Mouse (Mus musculus) MEL-GATA-1-ER (cell line): ENCODE results near the gene Dnase1l3.
"Not testable (repeated sequence)": the region's sequence is repeated elsewhere in the genome, so short reads cannot be mapped to it uniquely, and the experiment has no call there.

Experiments used
- DNase-seq: peaks from one replicate; pipeline ENCODE4 v3.0.0-alpha.2; 2012; ENCODE audit warnings: low read depth; ENCODE audit errors: extremely low read depth

Gene Dnase1l3

DNA sequence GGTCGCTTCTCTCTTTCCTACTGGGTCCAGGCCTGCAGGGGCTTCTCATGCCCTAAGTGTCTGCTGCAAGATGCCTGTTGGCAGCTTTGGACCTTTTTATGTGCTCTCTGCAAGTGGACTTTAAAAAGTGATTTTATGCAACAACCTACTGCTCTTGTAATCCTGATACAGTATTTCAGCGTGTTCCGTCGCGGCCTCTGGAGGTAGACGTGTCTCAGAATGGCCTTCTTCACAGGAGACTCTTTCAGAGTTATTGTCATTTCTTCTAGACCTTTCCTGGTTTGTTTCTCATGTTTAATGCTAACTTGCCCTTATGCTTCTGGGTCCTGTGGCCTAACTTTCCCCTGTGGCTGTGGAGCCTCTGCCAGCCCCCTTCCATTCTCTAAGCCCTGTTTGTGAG is 21.4 kb upstream of the Dnase1l3 start:
- DNase-seq = no peak

- DNase-seq = no peak
Measured at GRCm38 (mm10) chr14:8011938-8012337, 17.6 kb upstream of the Dnase1l3 start.

- no peak for DNase-seq
Measured at GRCm38 (mm10) chr14:8011297-8011696, 16.9 kb upstream of the Dnase1l3 start.

DNA sequence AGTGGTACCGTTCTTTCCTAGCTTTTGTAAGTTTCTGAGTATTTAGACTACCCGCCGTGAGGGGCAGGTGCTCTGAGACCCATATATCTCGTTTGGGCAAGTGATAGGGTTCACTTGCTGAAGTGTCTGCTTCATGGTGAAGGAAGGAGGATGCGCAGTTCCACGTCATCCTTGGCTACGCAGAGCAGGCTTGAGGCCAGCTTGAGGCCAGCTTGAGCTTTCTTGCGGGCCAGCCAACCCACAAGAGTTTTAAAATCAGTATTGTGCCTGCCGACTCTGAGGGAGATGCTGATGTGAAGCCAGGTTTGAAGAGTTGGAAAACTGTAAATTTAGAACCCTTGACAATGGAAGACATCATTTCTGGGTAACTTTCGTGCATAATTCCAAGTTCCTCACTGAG is 13.6 kb upstream of the Dnase1l3 start:
- no peak for DNase-seq

DNA sequence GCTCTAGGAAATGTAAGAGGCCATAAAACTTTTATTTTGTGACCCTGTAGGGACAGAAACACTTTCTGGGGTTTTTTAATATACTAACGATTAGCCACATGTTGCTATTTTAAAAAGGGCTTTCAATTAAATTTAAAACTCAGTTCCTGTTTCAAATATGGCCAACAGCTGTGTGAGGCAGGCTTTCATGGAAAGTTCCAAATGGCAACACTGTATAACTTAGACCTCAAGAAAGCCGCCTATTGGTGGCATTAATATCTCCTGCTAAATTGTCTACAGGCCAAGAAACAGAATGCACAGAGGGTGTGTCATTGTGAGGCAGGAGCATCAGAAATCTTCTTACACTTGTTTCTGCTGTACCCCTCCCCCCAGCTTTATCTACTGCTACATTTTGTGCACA is 13.1 kb upstream of the Dnase1l3 start:
- DNase-seq = no peak

- no peak for DNase-seq
Measured at GRCm38 (mm10) chr14:8007084-8007483, 12.7 kb upstream of the Dnase1l3 start.

- DNase-seq = not testable (repeated sequence)
Measured at GRCm38 (mm10) chr14:8006061-8006460, 11.7 kb upstream of the Dnase1l3 start.

DNA sequence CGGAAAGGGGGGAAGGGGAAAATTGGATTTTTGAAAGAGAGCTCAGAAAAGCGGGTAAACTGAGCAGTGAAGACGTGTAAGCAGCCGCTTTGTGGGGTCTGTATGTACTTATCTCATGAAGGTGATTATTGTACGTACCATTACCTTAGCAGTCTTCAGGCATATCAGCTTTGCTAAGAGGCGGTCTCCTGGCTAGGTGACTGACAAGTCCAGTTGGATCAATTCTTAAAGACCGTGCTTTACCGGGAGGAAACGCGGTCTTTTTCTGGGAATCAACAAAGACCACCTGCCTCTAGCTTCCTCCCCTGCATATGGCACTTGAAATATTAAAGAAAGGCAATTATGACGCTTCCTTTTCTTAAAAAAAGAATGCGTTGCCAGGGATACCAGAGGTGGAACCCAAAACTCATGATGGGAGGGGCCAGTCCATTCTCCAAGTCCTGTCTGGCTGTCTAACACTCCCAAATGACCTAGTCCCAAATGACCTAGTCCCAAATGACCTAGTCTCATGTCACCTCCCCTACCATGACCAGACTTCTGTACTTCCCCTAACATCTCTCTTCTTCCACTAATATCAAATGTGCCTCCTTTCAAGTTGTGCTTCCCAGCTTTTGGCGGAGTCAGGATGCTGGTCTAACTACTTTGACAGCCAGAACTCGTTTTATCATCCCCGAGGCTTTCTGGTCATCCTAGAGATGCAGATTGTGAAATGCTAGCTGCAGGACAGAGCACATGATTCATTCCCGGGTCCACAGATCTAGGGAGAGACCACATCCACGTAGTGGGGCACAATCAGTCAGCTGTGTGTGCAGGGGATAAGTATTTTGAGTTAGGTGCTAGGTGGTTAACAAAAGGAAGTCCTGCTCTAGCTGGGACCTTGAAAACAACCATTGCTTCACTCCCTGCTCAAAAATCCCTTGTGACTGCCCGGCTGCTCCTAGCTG is 9.6 kb upstream of the Dnase1l3 start:
- DNase-seq = no peak

DNA sequence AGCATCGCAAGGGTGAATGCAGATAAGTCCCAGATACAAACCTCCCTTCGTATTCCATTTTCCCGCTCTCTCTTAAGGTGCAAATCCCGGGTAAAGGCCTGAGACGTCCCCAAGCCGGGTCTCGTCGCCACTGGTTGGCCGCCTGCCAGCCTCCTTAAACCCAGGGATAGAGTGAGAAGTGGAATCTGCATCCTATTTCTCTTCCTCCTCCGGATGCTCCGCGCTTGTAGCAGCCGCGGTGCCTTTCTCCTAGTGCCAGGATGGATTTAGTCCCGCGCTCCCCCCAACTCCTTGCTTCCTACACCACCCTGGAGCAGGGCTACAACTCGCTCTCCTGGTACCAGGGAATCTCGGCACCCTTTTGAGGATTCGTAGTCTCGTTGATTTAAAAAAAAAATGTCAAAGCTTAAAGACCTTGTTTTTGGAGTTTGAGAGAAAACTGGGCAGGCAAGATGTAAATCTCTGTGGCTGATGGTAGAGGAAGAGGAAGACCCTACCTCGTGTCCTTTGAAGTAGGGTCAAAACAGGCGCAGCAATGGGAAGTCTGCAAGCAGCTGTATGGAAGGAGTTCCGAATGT is 8.8 kb upstream of the Dnase1l3 start:
- no peak for DNase-seq

GRCm38 (mm10) chr14:8002432-8003092 is 8.2 kb upstream of the Dnase1l3 start, which contains the start of gene Abhd6:
Abhd6 (plus strand) TSS chr14:8002902.
- DNase-seq = no peak

DNA sequence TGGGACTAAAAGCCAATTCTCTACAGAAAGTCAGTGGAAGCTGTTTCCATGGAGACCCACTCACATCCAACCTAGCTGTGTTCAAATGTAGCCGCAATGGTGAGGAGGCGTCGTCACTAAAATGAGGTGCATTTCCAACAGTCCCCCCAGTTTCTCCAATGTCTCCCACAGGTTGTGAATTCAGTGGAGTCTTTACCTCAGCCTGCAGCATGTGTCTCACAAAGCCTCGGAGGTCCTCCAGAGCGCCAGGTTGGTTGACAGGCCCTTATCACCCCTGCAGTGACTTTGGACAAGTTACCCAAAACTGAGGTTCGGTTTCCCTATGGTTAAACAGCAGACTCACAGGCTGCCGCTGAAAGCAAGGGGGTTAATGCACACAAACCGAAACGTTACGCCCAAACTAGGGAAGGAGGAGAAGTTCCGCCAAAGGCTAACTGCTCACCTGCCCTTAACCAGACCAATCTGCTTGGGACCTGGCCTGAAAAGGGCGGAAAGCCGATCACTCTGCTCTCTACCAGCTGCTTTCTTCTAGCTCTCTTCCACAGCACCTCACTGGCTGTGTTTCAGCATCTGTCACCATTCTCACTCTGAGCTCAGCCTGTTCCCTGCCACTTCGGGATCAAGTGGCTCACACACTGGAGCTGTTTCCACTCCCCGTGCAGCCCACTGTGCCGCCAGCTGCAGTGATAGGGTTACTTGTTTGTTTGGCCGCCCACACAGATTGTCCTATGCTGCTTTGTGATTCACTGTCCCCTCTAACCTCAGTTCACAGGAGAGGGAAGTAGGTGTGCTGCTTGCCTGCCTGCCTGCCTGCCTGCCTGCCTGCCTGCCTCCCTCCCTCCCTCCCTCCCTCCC is 6.7 kb upstream of the Dnase1l3 start:
- no peak for DNase-seq

GRCm38 (mm10) chr14:8000247-8000646 is 5.9 kb upstream of the Dnase1l3 start:
- DNase-seq = no peak

DNA sequence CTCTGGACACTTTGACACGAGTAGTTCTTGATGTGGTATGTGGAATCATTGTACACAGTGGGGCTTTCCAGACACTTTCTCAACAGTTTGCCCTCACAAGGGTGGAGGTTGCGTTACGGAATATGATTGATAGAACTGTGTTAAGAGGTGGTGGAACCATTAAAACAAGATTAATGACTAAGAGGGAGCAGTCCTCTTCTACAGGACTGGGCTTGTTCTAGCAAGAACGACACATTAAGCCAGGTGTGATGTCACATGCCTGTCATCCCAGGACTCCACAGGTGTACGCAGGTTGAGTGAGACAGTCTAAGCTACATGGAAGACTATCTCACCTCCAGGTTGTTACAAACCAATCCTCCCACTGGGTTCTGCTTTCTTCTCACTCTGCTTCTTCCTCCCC is 5.1 kb upstream of the Dnase1l3 start:
- no peak for DNase-seq

- no peak for DNase-seq
Measured at GRCm38 (mm10) chr14:7999030-7999429, 4.7 kb upstream of the Dnase1l3 start.

DNA sequence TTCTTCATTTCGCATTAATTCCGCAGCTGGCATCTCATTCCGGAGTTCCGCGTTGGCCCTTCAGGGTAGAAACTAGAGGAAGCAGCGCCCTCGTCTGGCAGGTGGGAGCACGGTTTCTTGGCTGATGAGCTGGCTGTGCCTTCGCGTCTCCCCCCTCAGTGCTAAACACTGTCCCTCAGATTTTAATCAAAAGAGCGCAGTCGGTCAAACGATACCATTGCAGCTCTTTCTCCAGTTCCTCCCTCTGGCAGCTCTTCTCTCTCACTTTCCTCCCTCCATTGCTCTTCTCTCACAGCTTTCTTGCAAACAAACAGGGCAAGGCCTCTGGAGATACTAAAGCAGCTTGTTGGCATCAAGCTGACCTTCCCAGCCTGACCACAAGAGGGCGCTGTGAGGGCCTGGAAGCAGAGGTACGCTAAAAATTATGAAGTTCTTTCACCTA is 2.9 kb upstream of the Dnase1l3 start:
- peak; percentile 19 for DNase-seq

- DNase-seq = no peak
Measured at GRCm38 (mm10) chr14:7992158-7992557, 2.2 kb downstream of the Dnase1l3 start.

DNA sequence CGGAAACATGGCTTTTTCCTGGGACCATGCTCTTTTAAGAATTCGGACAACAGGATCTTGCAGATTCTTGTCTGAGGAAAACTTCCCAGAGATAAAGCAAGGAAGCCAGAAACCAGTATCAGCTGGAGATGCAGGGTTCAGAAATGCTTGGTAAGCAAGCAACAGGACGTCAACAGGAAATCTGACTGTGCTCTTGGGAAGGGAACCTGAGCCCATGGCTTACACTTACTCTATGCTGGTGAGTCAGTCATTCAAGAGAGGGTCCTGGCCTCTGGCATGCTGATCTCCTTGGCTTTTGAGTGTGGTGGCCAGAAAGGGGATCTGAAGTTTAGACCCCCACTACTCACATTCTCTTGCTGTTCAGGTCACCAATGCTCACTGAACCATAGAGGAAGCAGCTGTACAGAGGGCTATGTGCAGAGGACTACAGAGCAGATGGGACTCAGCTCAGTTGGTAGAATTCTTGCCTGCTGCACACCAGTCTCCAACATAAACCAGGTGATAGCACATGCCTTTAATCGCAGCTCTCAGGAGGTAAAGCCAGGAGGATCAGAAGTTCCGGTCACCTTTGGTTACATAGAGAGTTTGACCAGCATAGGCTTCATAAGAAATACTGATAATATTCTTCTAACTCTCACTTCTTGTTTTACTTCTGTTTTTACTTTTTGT is 3.1 kb downstream of the Dnase1l3 start:
- no peak for DNase-seq

GRCm38 (mm10) chr14:7989961-7990360 is 4.4 kb downstream of the Dnase1l3 start:
- no peak for DNase-seq

DNA sequence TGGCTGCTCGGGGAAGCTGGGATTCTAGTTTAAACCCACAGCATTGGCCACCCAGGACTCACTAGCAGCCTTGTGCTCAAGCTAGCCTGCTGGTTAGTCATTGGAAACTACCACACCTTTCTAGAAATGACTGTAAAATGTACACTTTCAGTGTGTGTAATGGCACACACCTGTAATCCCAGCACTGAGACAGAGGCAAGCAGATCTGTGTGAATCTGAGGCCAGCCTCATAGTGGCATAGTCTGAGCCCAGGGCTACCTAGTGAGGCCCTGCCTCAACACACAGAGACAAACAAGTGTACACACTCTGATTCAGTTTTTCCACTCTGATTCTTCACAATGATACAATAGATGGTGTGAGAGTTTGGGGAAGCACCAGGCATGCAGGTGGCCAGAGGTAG is 5.0 kb downstream of the Dnase1l3 start:
- DNase-seq = no peak

DNA sequence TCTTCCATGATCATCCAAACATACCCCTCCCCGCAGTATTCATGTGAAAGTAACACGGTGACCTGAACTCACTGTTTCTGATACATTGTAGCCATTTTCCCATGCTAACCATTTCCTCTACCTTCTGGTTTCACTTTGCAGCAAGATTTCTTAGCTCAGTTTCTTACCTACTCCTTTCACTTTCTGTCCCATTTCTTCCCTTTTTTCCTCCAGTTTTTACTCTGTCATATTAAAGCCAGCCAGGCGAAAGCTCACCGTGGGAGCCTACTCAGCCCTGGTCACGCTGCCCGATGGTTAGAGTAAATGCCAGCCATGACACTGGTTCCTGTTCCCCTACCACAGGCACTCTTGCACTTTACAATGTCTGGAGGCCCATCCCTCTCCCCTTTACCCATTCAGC is 7.5 kb downstream of the Dnase1l3 start:
- no peak for DNase-seq

GRCm38 (mm10) chr14:7981226-7981625 is 13.1 kb downstream of the Dnase1l3 start:
- no peak for DNase-seq
